Mouse (Mus musculus) heart, embryonic 15.5 days (tissue): ENCODE results near the gene Apoc1. TPM values are rescaled to one million over a fixed set of nuclear protein-coding genes. Genes with fewer than 3 reads are reported as not detected.

Experiments used
- ATAC-seq: fragments of 200-750 bp; cut with Nextera tagmentation; replicated peaks from 2 replicates; pipeline ENCODE4 v1.8.0; 2017; ENCODE audit warnings: low read depth, moderate TSS enrichment; ENCODE audit not compliant: insufficient number of reproducible peaks, insufficient read depth, low FRiP score
- H3K27ac ChIP-seq: fragments of 300-500 bp; sonication (generic); 2 replicates; pipeline ENCODE4 v1.5.1; 2015; ENCODE audit warnings: mild to moderate bottlenecking, inconsistent platforms
- H3K27me3 ChIP-seq: fragments of 300-500 bp; sonication (generic); 2 replicates; pipeline ENCODE4 v1.6.1; 2015; ENCODE audit warnings: inconsistent platforms
- H3K36me3 ChIP-seq: fragments of 300-500 bp; sonication (generic); 2 replicates; pipeline ENCODE4 v1.6.1; 2015; ENCODE audit warnings: mild to moderate bottlenecking, inconsistent platforms
- H3K4me1 ChIP-seq: fragments of 300-500 bp; sonication (generic); replicated peaks from 2 replicates; pipeline ENCODE4 v1.6.1; 2015; ENCODE audit warnings: inconsistent platforms
- H3K4me2 ChIP-seq: fragments of 300-500 bp; sonication (generic); 2 replicates; pipeline ENCODE4 v1.6.1; 2015; ENCODE audit warnings: inconsistent platforms, mild to moderate bottlenecking, moderate library complexity
- H3K4me3 ChIP-seq: fragments of 300-500 bp; sonication (generic); 2 replicates; pipeline ENCODE4 v1.5.1; 2015; ENCODE audit warnings: mild to moderate bottlenecking, inconsistent platforms
- H3K9ac ChIP-seq: fragments of 300-500 bp; sonication (generic); 2 replicates; pipeline ENCODE4 v1.6.1; 2015; ENCODE audit warnings: mild to moderate bottlenecking, inconsistent platforms
- H3K9me3 ChIP-seq: fragments of 300-500 bp; sonication (generic); replicated peaks from 2 replicates; pipeline ENCODE4 v1.6.1; 2016; ENCODE audit warnings: inconsistent platforms
- whole genome bisulfite sequencing: fragments of 180-500 bp; shearing (Covaris S2); methylation state at CpG from one replicate; pipeline ENCODE4 v1.1.7; 2015; ENCODE audit warnings: mixed read lengths; 5-methylcytosine and 5-hydroxymethylcytosine counted together
- polyA plus RNA-seq: library from polyadenylated mRNA; unstranded; fragments of >200 nt; fragmentation: Nextera tagmentation; extraction: Ambion mirVana; gene quantifications from 2 replicates; pipeline ENCODE4 v1.2.1, GENCODE M21; 2015

Apoc1 gene
- polyA plus RNA-seq, 1 experiment from 2014 or later, result 12.3 TPM

DNA sequence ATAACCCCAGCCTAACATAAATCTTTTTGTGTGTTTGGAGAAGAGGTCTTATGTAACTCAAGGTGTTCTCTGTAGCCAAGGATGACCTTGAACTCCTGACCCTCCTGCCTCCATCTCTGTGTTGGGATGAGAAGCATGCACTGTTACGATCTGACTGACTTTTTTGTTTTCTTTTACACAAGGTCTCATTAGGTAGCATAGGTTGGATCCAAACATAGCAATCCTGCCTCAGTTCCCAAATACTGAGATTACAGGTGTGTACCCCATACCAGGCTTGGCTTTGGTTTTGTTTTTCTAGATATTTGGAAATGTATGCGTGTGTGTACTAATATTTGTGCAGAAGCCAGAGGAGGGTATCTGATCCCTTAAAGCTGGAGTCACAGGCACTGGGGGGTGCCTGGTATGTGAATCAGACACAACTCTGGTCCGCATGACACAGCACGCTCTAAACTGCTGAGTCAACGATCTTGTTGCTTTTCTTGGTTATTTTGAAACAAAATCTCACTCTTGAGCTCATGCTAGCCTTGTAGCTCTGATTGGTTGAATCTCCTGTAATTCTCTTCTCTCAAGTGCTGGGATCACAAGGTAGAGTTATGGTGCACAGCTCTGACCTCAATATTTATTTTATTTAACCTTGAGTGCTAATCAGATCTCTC is 26.0 kb upstream of the Apoc1 start:
- H3K4me3 ChIP-seq, result no peak overlapping the region
- no peaks in the 10 kb centered on the region; the same call in 1 of the 2 replicates for H3K9me3 ChIP-seq
- H3K27ac ChIP-seq, result no peak overlapping the region
- peaks cover 22% of the 10 kb centered on the region for H3K36me3 ChIP-seq
- no peaks in the 10 kb centered on the region for H3K27me3 ChIP-seq
- no peak for ATAC-seq
- 89% methylated on average over 5 of the region's 5 CpGs for WGBS
- peaks cover 25% of the 10 kb centered on the region for H3K4me1 ChIP-seq
- no peak overlapping the region for H3K9ac ChIP-seq
- no peak overlapping the region for H3K4me2 ChIP-seq

DNA sequence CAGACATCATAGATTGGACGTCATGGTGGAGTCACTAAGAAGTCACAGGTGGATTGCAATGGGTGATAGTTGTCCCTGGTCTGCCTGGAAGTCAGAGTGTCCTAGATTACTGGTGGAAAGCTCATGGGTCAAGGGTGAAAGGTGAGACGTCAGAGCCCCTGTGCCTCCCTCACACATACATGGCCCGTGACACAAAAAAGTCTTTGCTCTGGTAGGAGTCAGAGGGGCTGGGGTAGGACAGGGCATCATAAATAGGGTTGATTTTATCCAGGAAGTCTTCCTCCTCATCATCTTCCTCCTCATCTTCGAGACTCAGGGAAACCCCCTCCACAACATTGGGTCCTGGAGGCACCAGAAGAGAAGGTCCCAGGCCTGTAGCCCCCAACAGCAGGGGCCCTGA is 24.9 kb upstream of the Apoc1 start:
- Histone ChIP-seq H3K4me3 (no peak overlapping the region), H3K4me1 (peaks cover 29% of the 10 kb centered on the region), H3K9me3 (no peaks in the 10 kb centered on the region; the same call in 1 of the 2 replicates), H3K9ac (no peak overlapping the region), H3K27me3 (no peaks in the 10 kb centered on the region), H3K4me2 (no peak overlapping the region), H3K27ac (no peak overlapping the region), H3K36me3 (peaks cover 33% of the 10 kb centered on the region)
- WGBS, result 80% methylated on average over 4 of the region's 4 CpGs
- no peak for ATAC-seq

DNA sequence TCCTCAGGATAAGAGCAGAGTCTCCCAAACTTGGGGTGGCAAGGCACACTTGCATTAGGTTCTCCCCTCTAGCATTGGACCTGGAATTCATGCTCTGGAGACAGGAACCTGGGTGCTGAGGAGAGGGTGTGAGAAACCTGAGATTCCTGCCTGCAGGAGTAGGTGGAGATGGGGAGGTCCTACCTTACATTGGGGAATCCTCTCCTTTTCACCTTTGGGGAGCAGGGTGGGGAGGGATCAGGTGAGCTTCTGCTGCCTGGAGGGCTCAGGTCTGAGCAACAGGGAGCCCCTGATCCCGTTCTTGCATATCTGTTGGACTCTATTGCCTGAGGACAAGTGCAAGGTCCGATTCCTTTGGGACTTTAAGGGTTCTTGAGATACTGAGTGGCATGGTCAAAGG is 24.4 kb upstream of the Apoc1 start:
- 66% methylated on average over 2 of the region's 2 CpGs for WGBS
- Histone ChIP-seq H3K4me3 (0 out of 2 replicates have a peak overlapping the region, but pooled peaks have one; percentile 49), H3K4me2 (peak overlapping the region; percentile 82), H3K4me1 (peaks cover 29% of the 10 kb centered on the region), H3K36me3 (peaks cover 38% of the 10 kb centered on the region), H3K27me3 (no peaks in the 10 kb centered on the region), H3K27ac (peak overlapping the region; percentile 89), H3K9me3 (no peaks in the 10 kb centered on the region; the same call in 1 of the 2 replicates), H3K9ac (0 out of 2 replicates have a peak overlapping the region, but pooled peaks have one; percentile 53)
- no peak for ATAC-seq

DNA sequence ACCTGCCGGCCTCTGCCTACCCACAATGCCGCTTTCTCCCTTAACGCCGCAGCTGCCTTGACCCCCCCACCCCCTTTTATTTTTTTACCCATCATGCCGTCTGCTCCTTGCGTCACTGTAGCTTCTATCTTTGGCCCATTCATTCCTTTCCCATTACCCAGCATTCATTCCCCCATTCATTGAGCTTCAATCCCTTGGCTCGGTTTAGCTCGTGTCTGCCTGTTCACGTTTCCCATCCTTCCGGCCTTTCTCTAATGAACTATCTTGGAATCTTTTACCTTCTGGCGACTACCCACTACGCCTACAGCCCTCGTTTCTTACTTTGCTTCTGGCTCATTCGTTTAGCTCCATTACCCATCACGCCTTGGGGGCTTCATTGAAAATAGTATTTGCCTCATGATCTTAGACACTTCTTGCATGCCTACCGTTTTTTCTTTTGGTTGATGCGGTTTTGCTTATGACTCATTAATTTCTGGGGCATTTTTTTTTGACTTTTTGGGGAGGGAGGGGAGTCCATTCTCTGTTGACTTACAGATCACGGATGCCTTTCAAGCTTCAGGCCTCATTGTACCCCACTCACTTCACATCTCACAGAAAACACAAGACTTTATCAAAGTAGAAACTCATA is 23.7 kb upstream of the Apoc1 start:
- no peak for ATAC-seq
- peaks cover 43% of the 10 kb centered on the region for H3K36me3 ChIP-seq
- H3K9ac ChIP-seq, result peak overlapping the region; percentile 53

DNA sequence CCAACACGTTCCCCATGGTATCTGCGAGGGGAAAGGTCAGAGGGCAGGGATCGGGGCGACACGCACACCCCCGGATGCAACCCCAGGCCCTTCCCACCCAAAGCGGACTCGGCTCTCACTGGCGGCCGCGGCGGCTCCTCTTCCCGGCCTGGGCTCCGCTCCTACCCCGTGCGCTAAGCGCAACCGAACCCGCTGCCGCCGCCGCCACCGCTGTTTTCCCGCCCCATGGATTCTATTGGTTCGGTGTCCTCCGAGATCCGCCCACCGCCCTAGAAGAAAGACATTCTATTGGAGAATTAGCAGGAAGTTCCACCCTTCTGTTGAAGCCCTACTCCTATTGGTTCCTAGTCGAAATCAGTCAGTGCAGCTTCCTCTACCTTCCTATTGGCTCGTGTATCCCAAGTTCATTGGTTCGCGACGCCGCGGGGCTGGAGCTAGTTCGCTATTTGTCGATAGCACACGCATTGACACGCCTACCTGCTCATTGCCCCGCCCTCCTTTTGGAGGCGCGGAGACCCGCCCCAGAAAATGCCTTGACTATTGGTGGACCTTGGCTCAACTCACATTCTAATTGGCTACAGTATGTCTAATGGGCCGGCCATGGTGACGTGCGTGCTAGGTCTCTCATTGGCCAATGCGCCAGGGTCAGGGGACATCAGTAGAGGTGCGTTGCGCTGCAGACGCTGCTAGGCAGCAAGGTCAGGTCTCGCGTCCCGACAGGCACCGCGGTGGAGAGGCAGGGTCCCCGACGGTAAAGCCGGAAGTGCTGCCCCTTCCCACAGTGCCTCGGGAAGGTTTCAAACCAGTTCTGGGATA is 23.0 kb upstream of the Apoc1 start, which contains the start of gene Tomm40:
TSS of gene Tomm40 (minus strand) at position 200 of the 816 bp plus-strand sequence.
- peak; percentile 98 for ATAC-seq
- Histone ChIP-seq H3K4me3 (peak within 1 kb of the TSS; percentile 100), H3K4me2 (peak within 1 kb of the TSS; percentile 88), H3K9me3 (no peaks in the 10 kb centered on the region), H3K27me3 (no peaks in the 10 kb centered on the region), H3K36me3 (peaks cover 43% of the 10 kb centered on the region), H3K9ac (peak within 1 kb of the TSS; percentile 99), H3K27ac (peak within 1 kb of the TSS; percentile 91), H3K4me1 (peaks cover 29% of the 10 kb centered on the region)
- WGBS, result under 1% methylated on average over 59 of the region's 59 CpGs

More for the DNA sequence above, 23.7 kb upstream of the Apoc1 start:
- Histone ChIP-seq H3K4me3 (peak overlapping the region; percentile 49), H3K4me1 (peaks cover 29% of the 10 kb centered on the region), H3K9me3 (no peaks in the 10 kb centered on the region; the same call in 1 of the 2 replicates), H3K27ac (peak overlapping the region; percentile 89), H3K4me2 (peak overlapping the region; percentile 82), H3K27me3 (no peaks in the 10 kb centered on the region)
- 5% methylated on average over 18 of the region's 18 CpGs for WGBS

DNA sequence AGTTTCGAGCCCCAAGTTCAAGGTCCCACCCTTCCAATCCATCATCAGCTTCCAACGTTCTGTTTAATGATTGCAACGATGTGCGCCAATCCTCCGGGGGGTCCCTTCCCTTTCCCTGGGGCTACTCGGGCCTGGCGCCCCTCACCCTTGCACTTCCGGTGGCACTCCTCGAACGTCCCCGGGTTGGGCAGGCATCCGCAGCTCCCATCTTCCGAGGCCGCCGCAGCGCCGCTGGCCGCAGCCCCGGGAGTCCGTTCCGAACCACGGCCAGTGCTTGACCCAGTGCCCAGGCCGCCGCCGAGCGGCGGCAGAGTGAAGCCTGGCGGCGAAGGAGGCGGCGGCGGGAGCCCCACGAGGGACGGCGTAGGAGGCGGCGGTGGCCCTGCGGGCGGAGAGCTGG is 22.4 kb upstream of the Apoc1 start:
- H3K9ac ChIP-seq, result peak overlapping the region; percentile 99
- ATAC-seq, result peak; percentile 0; the same call in 1 of the 2 replicates
- peak overlapping the region; percentile 100 for H3K4me3 ChIP-seq
- H3K27ac ChIP-seq, result peak overlapping the region; percentile 91
- peak overlapping the region; percentile 88 for H3K4me2 ChIP-seq
- no peaks in the 10 kb centered on the region for H3K27me3 ChIP-seq
- no peaks in the 10 kb centered on the region for H3K9me3 ChIP-seq
- H3K36me3 ChIP-seq, result peaks cover 47% of the 10 kb centered on the region
- under 1% methylated on average over 39 of the region's 39 CpGs for WGBS
- peaks cover 29% of the 10 kb centered on the region for H3K4me1 ChIP-seq

DNA sequence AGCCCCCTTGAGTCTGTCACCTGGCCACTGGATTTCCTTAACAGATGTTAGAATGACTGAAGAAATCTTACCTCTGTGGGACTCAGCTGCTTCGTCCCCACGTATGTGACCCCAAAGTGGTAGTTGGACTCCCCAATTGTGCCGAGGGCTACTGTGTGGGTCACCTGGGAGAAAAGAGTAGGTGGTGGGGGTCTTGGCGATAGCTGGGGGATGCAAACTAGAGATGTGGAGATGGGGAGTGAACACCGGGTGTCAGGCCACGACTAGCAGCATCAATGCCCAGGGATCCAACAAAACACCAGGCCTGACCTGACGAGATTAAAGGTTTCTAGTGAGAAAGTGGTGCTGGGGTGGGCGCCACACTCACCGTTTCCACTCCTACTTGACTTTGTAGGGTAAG is 21.1 kb upstream of the Apoc1 start:
- H3K9ac ChIP-seq, result no peak overlapping the region
- H3K27me3 ChIP-seq, result no peaks in the 10 kb centered on the region
- 84% methylated on average over 9 of the region's 9 CpGs for WGBS
- H3K36me3 ChIP-seq, result peaks cover 53% of the 10 kb centered on the region
- no peak overlapping the region for H3K4me2 ChIP-seq
- H3K4me3 ChIP-seq, result peak overlapping the region; percentile 100
- no peak for ATAC-seq
- H3K9me3 ChIP-seq, result no peaks in the 10 kb centered on the region
- no peak overlapping the region for H3K27ac ChIP-seq
- H3K4me1 ChIP-seq, result peaks cover 29% of the 10 kb centered on the region

DNA sequence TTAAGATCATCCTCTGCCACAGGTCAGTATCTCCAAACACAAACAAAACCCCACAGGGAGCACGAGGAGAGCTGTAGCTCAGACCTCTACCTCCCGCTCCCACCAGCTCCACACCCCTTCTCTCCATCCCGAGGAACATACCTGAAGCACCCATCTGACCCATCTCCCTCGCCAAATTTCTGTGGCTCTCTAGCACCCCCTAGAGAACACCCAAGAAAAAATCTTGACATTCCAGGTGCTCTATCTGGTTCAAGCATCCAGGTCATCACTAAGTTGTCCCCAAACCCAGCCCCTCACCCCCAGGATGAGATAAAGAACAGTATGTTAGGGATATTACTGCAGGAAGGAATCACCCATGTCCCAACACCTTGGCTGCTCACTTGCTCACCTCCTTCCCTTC is 20.7 kb upstream of the Apoc1 start:
- no peak overlapping the region for H3K4me3 ChIP-seq
- no peak overlapping the region for H3K27ac ChIP-seq
- H3K4me2 ChIP-seq, result no peak overlapping the region
- 45% methylated on average over 4 of the region's 4 CpGs for WGBS
- H3K4me1 ChIP-seq, result peaks cover 29% of the 10 kb centered on the region
- no peaks in the 10 kb centered on the region for H3K27me3 ChIP-seq
- ATAC-seq, result no peak
- peaks cover 56% of the 10 kb centered on the region for H3K36me3 ChIP-seq
- H3K9ac ChIP-seq, result no peak overlapping the region
- no peaks in the 10 kb centered on the region for H3K9me3 ChIP-seq

DNA sequence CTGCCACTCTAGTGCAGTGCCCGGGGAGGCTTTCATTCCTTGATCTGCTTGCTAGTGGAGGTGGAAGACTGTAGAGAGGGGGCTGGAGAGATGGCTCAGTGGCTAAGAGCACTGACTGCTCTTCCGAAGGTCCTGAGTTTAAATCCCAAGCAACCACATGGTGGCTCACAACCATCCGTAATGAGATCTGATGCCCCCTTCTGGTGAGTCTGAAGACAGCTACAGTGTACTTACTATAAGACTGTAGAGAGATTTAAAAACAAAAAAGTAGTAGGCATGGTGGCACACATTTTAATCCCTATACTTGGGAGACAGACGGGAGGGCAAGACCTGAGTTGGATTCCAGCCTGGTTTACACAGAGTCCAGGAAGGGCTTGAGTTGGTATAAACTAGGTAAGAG is 20.0 kb upstream of the Apoc1 start:
- Histone ChIP-seq H3K36me3 (peaks cover 64% of the 10 kb centered on the region), H3K4me2 (no peak overlapping the region), H3K9me3 (no peaks in the 10 kb centered on the region), H3K27ac (no peak overlapping the region), H3K4me1 (peaks cover 29% of the 10 kb centered on the region), H3K27me3 (no peaks in the 10 kb centered on the region), H3K4me3 (no peak overlapping the region), H3K9ac (no peak overlapping the region)
- ATAC-seq, result no peak
- WGBS, result 63% methylated on average over 4 of the region's 4 CpGs

DNA sequence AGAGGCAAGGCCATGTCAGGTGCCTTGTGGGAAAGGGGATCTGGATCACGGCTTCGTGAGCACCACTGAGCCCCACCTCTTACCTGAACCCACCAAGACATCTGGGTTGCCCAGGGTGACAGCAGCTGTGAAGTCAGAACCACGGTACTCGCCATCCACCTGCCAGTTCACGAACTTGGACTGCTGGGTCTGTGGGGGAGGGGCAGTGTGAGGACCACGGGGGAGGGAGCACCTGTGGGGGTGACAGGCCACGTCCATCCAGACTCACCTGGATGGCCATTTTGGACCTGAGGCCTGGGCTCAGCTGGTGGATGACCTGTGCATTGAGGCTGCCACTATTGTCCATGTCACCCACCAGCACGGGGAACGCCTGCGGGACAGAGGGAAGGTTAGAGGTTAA is 18.2 kb upstream of the Apoc1 start:
- no peak overlapping the region for H3K4me2 ChIP-seq
- H3K4me3 ChIP-seq, result no peak overlapping the region
- H3K9me3 ChIP-seq, result no peaks in the 10 kb centered on the region
- H3K9ac ChIP-seq, result no peak overlapping the region
- no peak for ATAC-seq
- H3K27ac ChIP-seq, result no peak overlapping the region
- H3K27me3 ChIP-seq, result no peaks in the 10 kb centered on the region
- peaks cover 73% of the 10 kb centered on the region for H3K36me3 ChIP-seq
- WGBS, result 92% methylated on average over 10 of the region's 10 CpGs
- H3K4me1 ChIP-seq, result peaks cover 20% of the 10 kb centered on the region

DNA sequence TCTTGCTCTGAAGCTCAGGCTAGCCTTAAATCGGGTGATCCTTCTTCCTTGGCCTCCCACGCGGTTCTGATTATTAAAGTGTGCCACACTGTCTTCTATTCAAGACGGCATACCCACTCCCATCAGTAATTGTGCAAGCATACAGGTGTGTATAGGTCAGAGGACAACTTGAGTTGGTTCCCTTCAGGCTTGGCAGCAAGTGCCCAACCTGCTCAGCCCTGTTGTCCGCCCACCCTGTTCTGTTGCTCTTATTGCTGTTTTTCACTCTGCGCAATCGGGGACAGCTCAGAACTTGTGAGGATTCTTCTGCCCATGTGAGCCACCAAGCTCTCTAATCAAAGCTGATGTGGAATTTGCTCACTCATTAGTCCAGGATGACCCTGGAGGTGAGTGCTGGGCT is 12.8 kb upstream of the Apoc1 start:
- peaks cover 18% of the 10 kb centered on the region for H3K4me1 ChIP-seq
- 94% methylated on average over 7 of the region's 7 CpGs for WGBS
- no peaks in the 10 kb centered on the region for H3K27me3 ChIP-seq
- H3K9ac ChIP-seq, result no peak overlapping the region
- H3K9me3 ChIP-seq, result no peaks in the 10 kb centered on the region
- ATAC-seq, result no peak
- no peak overlapping the region for H3K4me3 ChIP-seq
- H3K4me2 ChIP-seq, result no peak overlapping the region
- H3K27ac ChIP-seq, result no peak overlapping the region
- H3K36me3 ChIP-seq, result peaks cover 60% of the 10 kb centered on the region
